Mouse (Mus musculus) retina, postnatal 1 day (tissue): ENCODE data around the gene Fat1.
"Not testable (repeated sequence)": the region's sequence is repeated elsewhere in the genome, so short reads cannot be mapped to it uniquely, and the experiment has no call there.

ENCODE experiments used
- DNase-seq: peaks from one replicate; pipeline ENCODE4 v3.0.0-alpha.2; 2012

Fat1 gene

DNA sequence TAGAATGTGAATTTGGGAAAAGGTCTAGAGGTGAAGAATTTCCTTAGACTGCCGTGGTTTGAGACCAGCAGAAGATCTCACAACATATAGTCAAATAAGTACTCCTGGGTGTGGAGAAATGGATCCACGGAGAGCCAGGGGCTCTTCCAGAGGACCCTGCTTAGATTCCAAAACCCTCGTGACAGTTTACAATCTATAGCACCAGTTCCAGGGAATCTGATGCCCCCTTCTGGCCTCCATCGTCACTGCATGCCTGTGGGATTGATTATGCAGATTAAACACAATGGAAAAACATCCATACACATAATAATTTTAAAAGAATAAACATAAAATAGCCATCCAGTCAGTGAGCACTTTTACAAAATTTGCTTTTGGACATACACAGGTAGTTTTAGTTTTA lies 75.4 kb downstream of the Fat1 start:
- DNase-seq: peak; percentile 67

DNA sequence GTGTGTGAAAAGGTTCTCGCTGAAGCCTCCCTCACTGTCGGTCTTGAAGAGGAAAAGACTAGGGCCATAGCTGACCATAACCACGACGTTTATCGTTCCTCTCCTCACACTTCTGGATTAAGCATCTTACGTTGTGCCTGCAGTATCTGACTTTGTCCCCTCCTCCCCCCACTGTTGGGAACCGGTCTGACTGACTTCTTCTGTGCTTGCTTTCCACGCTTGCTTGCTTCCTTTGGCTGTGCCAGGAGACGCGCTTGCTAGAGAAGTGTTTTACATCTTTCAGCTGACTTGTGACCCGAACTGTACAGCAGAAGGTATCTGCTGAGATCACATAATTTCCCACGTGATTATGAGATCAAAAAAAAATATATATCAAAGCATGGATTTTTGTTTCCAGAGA lies 76.5 kb downstream of the Fat1 start:
- DNase-seq: no peak

- DNase-seq: no peak
These were observed 78.6 kb downstream of the Fat1 start for GRCm38 (mm10) chr8:45013852-45014251.

DNA sequence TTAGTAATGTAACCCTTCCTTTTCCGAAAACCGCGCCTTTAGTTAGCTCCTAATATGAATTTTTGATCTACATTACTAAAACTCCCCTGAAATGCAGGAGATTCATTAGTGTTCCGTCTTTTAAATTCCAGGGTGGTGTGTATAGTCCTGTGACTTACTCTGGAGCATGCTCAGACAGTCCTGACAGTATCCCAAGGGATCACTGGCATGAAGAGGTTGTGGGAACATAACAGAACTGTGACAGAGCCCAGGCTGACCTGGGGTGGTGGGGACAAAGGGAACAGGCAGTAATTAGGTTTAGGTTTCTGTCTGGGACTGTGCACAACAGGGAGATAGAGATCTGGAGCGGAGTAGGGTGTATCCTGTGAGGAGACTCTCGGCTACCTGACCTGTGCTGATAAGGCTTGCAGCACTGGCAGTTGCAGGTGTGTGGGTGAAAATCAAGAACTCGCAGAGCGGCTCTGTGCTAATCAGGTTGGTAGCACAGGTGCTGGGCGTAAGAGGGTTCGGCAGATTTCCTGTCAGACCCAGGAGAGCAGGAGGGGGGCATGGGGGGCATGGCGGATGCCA lies 79.3 kb downstream of the Fat1 start:
- no peak for DNase-seq

DNA sequence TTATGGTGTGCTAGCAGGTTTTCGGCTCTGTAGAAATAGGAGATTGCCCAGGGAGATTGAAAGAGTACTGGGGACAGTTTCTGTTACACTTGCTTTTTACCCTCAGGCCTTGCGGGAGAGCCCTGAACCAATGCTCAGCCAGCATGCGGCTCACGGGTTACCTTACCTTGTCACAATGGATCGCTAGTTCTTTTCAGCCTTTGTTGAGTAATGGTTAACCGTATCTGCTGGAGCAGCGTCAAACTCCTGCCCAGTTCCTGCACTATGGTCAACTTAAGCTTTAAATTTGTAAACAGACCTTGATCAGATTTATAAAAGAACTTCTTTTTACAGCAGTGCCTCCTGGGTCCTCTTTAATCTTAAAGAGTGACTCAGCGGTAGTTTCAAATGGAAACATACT lies 80.6 kb downstream of the Fat1 start:
- no peak for DNase-seq

DNA sequence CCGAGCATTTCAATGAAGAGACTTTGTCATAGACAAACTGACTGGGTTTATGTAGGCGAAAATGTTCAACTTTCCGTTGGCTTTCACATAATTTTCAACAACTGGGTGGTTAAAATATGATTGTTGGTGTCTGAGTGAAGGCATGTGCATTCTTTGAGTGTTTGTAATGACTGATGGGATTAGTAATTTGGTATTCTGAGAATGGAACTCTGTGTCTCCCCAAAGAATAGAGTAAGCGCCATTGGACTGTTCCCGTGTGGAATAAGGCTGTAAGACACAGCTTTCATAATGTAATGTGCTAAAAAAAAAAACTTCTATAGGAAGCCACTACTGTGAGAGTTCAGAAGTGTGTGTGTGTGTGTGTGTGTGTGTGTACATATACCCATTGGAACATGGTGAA lies 84.0 kb downstream of the Fat1 start:
- no peak for DNase-seq

DNA sequence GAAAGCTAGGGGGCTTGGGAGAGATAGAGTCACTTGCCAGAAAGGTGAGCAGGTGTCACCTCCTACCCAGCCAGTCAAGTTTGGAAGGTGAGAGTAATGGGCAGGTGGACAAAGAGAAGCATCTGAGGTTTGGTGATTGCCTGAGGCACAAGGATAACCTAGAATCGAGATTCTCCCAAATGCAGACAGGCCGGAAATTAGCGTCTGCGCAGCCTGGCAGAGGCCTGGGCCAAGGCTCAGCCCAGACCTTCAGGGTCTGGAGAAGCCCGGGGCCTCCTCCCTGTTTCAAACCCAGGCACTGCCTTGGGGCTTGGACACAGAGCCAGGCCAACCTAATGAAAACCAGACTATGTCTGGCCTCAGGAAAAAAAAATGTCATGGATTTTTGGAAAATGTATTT lies 85.9 kb downstream of the Fat1 start:
- DNase-seq: no peak

- no peak for DNase-seq
These were observed 86.8 kb downstream of the Fat1 start for GRCm38 (mm10) chr8:45021911-45022665.

- DNase-seq: no peak
These were observed 92.8 kb downstream of the Fat1 start for GRCm38 (mm10) chr8:45028081-45028497.

GRCm38 (mm10) chr8:45038350-45038749 lies 103.1 kb downstream of the Fat1 start:
- no peak for DNase-seq

DNA sequence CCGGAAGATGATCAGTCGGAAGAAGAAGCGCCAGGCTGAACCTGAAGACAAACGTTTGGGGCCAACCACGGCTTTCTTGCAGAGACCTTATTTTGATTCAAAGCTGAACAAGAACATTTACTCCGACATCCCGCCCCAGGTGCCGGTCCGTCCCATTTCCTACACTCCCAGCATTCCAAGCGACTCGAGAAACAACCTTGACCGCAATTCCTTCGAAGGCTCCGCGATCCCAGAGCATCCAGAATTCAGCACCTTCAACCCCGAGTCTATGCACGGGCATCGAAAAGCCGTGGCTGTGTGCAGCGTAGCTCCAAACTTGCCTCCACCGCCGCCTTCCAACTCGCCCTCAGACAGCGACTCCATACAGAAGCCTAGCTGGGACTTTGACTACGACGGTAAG lies 108.9 kb downstream of the Fat1 start:
- no peak for DNase-seq

DNA sequence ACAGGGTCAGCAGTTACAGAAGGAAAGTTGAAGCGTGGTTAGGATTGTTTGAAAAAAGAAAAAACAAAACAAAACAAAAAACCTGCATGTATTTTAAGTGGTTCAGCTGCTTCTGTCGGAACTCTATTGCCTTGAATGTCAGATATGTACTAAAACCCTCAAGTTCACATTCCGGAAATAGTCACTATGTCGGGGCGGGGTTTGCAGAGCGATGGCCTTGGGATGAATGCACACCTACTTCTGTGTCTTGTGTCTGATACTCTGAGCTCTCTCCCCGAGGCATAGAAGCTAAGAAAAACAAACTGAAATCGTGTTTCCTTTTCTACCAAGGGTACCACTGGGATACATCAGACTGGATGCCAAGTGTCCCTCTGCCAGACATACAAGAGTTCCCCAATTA lies 115.2 kb downstream of the Fat1 start:
- no peak for DNase-seq

DNA sequence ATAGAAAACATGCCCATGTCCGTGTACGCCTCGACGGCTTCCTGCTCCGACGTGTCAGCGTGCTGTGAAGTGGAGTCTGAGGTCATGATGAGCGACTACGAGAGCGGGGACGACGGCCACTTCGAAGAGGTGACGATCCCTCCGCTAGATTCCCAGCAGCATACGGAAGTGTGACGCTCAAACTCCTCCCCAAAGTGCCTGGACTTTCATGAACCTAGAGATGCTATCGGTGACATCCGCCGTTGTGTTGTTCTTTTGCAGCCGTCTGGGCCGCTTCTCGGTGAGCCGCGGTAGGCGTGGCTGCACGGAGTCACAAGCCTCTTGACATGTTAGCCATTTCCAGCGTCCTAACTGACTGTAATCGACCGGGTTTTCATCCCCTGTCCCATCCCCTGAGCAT lies 116.0 kb downstream of the Fat1 start:
- DNase-seq: no peak

DNA sequence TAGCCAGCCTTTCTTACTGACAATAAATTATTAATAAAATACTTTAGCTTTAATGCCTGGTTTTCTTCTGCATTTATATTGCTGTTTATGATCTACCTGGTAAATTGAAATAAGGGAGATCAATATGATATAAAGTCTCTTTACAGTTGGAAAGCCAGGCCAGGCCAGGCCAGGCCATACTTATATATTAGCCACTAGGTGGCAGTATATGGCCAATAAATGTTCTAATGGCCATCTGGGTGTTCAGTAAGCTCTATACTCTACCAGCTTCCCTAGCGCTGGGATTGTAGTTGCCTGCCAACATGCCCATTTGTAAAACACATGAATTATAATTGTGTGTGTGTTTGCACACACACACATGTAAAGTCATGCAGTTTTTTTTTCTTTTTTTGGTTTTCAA lies 117.0 kb downstream of the Fat1 start:
- peak; percentile 56 for DNase-seq

DNA sequence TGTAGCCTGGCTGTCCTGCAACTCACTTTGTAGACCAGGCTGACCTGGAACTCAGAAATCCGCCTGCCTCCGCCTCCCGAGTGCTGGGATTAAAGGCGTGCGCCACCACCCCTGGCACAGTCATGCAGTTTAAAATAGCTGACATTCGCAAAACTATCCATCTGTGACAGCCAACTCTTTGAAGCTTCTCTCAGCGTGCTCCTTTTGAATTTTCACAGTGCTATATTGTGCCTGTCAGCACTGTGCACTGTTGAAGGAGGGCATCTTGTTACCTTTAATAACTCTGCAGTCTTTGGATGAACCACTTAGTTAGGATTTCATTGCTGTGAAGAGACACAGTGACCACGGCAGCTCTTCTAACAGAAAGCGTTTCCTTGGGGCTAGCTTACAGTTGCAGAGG lies 117.4 kb downstream of the Fat1 start:
- DNase-seq: no peak

DNA sequence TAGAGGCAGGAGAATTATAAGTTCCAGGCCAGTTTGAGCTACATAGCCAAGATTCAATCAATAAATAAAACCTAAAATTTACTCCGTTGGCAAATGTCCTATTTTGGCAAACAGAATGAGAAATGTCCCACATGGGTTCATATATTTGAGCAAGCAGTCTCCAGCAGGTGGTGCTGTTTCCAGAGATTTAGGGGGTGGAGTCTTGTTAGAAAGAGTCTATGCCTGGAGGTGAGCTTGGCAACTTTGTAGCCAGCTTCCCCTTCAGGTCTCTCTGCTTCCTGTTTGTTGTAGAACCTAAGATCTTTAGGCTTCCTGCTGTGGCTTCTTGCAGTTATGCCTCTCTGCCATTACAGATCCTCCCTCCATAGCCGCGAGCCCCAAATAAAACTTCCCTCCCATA lies 120.3 kb downstream of the Fat1 start:
- DNase-seq: no peak

GRCm38 (mm10) chr8:45056810-45057209 lies 121.6 kb downstream of the Fat1 start:
- DNase-seq: peak; percentile 38

- DNase-seq: no peak
These were observed 124.8 kb downstream of the Fat1 start for GRCm38 (mm10) chr8:45060083-45060482.

GRCm38 (mm10) chr8:45062311-45062710 lies 127.1 kb downstream of the Fat1 start:
- no peak for DNase-seq

GRCm38 (mm10) chr8:45062982-45063924 lies 128.0 kb downstream of the Fat1 start:
- peak; percentile 32 for DNase-seq

- peak; percentile 84 for DNase-seq
These were observed 129.1 kb downstream of the Fat1 start for GRCm38 (mm10) chr8:45064197-45064869.

DNA sequence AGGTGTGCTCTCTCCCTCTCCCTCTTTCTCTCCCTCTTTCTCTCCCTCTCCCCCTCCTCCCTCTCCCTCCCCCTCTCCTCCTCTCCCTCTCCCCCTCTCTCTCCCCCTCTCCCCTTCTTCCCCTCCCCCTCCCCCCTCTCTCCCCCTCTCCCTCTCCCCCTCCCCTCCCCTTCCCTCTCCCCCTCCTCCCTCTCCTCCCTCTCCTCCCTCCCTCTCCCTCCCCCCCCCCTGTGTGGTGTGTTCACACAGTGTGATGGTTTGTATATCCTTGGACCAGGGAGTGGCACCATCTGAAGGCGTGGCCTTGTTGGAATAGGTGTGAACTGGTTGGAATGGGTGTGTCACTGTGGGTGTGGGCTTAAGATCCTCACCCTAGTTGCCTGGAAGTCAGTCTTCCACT lies 130.1 kb downstream of the Fat1 start:
- not testable (repeated sequence) for DNase-seq

DNA sequence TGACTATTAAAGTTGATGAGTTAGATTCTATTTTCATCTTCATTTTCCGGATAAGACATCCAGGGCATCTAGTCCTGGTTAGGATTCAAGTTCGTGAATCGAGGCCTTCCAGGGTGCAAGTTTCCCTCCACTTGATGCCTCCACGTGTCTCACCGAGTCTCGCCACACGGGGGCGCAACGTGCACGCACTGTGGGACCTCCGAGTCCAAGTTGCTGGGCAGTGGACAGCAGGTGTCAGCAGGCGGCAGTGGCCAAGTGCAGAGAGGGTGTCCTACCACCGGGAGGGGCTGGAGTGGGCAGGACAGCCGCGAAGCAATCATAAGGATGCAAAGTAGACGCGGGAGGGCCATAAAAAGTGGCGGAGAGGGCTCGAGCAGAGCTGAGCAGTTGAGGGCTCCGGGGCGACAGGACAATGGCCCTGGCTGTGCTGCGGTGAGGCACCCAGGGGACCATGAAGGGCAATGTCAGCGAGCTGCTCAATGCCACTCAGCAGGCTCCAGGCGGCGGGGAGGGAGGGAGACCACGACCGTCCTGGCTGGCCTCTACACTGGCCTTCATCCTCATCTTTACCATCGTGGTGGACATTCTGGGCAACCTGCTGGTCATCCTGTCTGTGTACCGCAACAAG lies 133.6 kb downstream of the Fat1 start, which contains the start of gene Mtnr1a:
Gene Mtnr1a (plus strand): TSS at position 379 of the 628 bp plus-strand sequence.
- peak; percentile 94 for DNase-seq
